Mouse (Mus musculus): ENCODE results near the gene Arhgap30.

Arhgap30 gene

DNA sequence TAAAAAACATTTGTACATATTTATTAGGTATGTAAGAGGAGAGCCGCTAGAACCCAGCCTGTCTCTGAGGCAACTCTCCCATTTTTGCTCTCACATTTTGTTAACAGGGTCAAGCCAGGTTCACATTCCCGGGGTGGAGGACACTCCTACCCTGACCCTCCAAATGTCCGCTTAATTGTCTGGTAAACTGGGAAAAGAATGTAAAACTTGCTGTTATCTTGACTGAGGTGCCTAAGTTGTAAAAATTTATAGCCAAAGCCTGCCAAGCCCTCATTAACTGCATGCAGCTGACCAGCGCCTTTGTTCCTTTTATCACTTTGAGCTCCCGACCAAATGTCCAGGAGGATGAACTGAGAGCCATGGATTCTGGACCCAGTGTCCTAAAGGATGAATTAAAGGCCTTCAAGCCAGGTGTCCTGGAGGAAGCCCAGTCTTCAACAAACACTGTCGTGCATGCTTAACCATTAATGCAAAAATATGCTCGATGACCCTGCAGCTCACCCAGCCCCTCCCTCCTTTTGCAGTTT lies 46.6 kb downstream of the Arhgap30 start:
- no peak for DNase-seq

GRCm38 (mm10) chr1:171435974-171436373 lies 47.2 kb downstream of the Arhgap30 start:
- DNase-seq: no peak

DNA sequence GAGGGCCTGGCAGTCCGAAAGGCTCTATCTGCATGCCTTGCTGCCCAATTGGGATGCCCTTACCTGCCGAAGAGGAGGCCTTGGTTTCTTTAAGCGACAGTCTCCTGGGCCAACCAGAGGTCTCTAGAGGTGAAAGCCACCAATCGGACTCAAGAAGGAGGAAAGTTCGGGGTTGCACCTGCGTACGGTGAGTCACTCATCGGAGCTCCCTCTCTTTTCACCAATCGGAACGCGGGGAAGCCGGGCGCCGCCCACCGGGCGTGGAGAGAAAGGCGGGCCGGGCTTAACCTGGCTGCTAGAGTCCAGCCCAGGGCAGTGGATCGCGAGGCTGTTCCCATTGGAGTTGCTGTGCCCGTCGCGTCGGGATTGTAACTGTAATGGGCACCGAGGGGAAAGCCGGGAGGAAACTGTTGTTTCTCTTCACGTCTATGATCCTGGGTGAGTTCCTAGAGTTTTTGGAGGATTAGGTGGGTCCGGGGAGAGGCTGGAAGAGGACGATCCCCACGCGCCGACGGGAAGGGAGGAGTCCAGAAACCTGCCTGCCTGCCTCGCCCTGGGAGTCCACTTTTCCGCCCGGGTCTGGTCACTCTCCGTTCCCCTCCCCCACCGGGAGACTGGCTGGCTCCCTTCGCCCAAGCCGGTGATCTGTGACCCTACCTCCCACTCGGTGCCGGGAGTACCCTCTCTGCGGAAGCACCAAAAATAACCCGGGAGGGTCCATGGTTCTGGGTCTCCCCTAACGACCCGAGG lies 48.7 kb downstream of the Arhgap30 start, which contains the start of gene F11r:
F11r (plus strand) TSS at position 272 of the 750 bp plus-strand sequence.
- DNase-seq: peak; percentile 90

DNA sequence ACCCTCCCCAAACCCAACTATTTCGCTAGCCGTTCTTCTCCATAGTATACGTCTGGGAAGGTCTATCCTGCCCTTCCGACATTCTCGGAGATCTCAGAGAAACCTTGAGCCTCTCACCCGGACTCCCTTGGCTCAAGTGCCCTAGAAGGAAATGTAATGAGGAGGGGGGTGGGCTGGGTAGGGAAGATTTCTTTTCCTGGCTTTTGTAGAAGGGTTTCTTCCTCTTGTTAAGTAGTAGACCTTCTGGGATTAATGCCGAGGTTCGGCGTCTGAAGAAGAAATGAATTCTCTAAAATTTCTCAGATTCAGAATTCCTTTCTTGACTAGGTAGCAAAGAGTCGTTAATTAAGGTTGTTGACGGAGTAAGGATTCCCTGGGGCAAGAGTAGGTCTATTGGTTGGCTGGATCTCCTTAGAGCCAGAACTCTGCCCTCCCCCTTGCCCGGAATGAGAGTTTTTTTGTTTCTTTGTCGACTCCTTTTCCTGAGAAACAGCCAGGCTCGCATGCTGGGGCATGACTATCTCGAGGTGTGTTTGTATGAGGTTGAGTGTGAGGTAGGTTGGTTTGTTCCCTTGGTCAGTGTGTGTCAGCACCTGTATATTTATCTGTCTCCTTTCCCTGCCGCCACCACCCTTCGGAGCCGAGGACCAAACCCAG lies 49.4 kb downstream of the Arhgap30 start:
- no peak for DNase-seq

DNA sequence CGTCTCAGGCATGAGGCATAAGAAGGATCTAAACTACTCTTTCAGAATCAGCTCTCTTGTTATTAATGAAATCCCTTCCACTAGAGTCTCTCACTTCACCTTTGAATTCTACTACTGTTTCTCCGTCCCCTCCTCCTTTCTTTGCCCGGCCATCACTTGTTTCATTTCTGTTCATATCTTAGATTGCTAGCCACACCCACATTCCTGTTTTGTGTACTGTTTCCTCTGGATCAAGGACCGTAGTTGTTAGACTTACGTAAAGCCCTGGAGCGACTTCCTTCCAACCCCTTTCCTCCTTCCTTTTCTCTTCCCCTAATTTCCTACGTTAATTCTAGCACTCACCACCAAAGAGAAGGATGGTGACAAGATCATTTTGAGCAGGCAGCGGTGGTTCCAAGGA lies 50.3 kb downstream of the Arhgap30 start:
- no peak for DNase-seq

GRCm38 (mm10) chr1:171440025-171440725 lies 51.4 kb downstream of the Arhgap30 start:
- DNase-seq: no peak

- no peak for DNase-seq
Measured at GRCm38 (mm10) chr1:171441466-171442412, 53.0 kb downstream of the Arhgap30 start.

DNA sequence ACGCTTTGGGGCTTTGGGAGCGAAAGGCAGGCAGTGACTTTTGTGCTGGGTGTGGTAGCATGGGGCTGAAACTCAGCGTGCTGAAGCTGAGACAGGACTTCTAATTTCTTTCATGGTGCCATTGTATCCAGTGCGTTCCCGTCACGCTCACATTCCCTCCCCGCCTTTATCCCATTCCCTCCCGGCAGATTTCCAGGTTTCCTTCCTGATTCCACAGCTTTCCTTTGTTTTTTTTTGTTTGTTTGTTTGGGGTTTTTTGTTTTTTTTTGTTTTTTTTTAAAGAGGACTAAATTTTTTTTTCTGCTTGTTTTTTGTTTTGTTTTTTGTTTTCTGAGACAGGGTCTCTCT lies 53.6 kb downstream of the Arhgap30 start:
- no peak for DNase-seq

- DNase-seq: no peak
Measured at GRCm38 (mm10) chr1:171445050-171445449, 56.3 kb downstream of the Arhgap30 start.

GRCm38 (mm10) chr1:171446854-171447253 lies 58.1 kb downstream of the Arhgap30 start:
- DNase-seq: no peak

- no peak for DNase-seq
Measured at GRCm38 (mm10) chr1:171447692-171448091, 58.9 kb downstream of the Arhgap30 start.

DNA sequence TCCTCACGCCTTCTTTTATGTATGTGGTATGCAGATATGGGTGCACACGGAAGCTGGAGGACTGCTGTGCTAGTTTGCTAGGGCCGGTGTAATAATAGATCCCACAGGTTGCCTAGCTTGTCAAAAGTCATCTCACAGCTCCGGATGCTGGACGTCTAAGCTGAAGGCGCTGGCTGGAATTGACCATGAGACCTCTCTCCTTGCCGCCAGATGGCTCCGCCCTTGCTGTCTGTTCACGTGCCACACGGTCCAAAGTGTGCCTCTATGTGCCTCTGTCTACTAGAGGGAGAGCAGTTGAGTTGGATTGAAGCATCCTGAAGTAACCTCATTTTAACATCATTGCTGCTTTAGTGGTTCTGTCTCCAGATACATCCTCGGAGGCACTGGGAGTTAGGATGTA lies 61.3 kb downstream of the Arhgap30 start:
- no peak for DNase-seq

GRCm38 (mm10) chr1:171451001-171451400 lies 62.2 kb downstream of the Arhgap30 start:
- no peak for DNase-seq

GRCm38 (mm10) chr1:171452522-171452921 lies 63.8 kb downstream of the Arhgap30 start:
- no peak for DNase-seq

GRCm38 (mm10) chr1:171452923-171453322 lies 64.2 kb downstream of the Arhgap30 start:
- DNase-seq: no peak

DNA sequence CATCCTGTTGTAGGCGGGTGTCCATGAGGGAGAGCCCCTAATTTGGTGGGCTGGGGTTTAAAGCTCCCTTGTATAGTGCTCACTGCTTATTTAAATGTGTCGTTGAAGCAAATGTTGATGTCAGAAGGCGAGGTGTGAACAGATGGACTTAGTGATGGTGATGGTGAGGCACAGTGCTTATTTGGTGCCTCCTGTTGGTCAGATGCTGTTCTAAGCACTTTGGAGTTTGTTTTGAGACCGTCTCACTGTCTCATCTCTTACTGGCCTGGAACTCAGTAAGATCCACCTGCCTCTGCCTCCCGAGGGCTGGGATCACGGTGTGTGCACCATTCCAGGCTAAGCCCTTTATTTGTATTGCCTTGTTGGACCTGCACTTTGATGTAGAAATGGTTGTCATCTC lies 66.2 kb downstream of the Arhgap30 start:
- DNase-seq: no peak

GRCm38 (mm10) chr1:171457568-171457967 lies 68.8 kb downstream of the Arhgap30 start:
- no peak for DNase-seq

DNA sequence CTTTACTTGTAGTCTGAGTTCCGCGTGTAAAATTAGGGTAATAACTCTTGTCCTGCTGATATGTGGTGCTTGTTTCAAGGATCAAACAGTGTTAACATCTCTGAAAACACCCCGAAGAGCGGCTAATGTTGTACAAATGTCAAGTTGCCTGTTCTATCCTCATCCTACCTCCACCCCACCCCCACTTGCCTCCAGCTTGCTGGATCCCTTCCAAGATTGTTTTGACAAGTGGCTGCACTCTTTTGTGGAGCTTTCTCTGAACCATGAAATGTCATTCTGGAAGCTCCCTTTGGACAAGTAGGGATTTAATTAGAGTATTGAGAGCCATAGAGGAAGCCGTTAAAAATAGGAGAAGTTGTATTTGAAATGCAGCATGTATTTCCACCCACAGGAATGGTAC lies 71.0 kb downstream of the Arhgap30 start:
- no peak for DNase-seq

Data from cerebellum, adult 9-10 months (tissue).